Mouse (Mus musculus): ENCODE measurements around the gene Dip2b.

DNA sequence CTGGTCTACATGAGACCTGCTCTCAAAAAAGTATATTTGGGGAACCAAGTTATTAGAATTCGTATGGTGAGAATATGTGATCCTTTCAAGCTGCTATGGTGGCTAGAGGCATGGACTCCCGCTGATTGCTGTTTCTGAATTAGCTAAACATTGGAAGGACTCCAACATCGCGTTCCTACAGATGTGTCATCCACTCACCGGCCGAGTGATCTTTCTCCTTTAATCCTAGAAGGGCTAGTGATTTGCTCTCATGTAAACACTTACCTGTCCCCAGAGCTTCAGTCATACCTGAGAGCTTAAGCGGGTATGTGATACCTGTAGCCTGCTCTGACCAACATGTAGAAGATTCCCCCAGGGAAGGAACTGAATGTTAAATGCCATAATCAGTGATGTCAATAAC, 182.5 kb downstream of the Dip2b start:
- TF ChIP-seq CTCF (IDR thresholded peaks at IDR 0.05; ENCODE audit: borderline replicate concordance, control insufficient read depth, extremely low read depth, insufficient read depth, low read length, poor library complexity) (no peak), POLR2A (IDR thresholded peaks at IDR 0.05; ENCODE audit: control insufficient read depth, extremely low read depth, insufficient read depth, low read length, poor library complexity) (no peak)
